7 mouse cellular contexts compared by ENCODE assay signal in genomic region chr7:70355691-70356568, GRCm38 (mm10). TPM values are rescaled to one million over a fixed set of nuclear protein-coding genes. Genes with fewer than 3 reads are reported as not detected.
DNase-seq lines count a peak whose midpoint lies in the region; ATAC-seq and TF ChIP-seq lines count a peak whose summit lies in the region.

No protein-coding gene starts in this region.

- no peak; the same call in 1 of the 2 replicates for TF ChIP-seq EP300 in lung, postnatal 0 days (IDR thresholded peaks at IDR 0.05)

- H3K4me1 ChIP-seq in lung, postnatal 0 days (ENCODE audit: insufficient read depth, low read depth, low read length), result peaks cover 7% of the 10 kb centered on the region; the same call in 1 of the 2 replicates
- H3K4me1 ChIP-seq in forebrain, embryonic 15.5 days, result peaks cover 32% of the 10 kb centered on the region
- H3K4me1 ChIP-seq in liver, embryonic 11.5 days (replicated peaks; ENCODE audit: control insufficient read depth, insufficient read depth, low read length), result peaks cover 4% of the 10 kb centered on the region
- peaks cover 7% of the 10 kb centered on the region; the same call in 1 of the 2 replicates for H3K4me1 ChIP-seq in stomach, embryonic 16.5 days (ENCODE audit: control insufficient read depth, insufficient read depth, low read length)

- peak overlapping the region; percentile 98 for H3K9ac ChIP-seq in lung, postnatal 0 days (replicated peaks; ENCODE audit: low read depth)
- peak overlapping the region; percentile 62 for H3K9ac ChIP-seq in forebrain, embryonic 15.5 days (replicated peaks)
- peak overlapping the region; percentile 90 for H3K9ac ChIP-seq in liver, embryonic 11.5 days (ENCODE audit: low read depth, low read length)
- peak overlapping the region; percentile 98 for H3K9ac ChIP-seq in stomach, embryonic 16.5 days (ENCODE audit: low read length)

- H3K36me3 ChIP-seq in lung, postnatal 0 days (ENCODE audit: insufficient read depth, low read length), result 0 out of 2 replicates have a peak, but pooled peaks cover 5% of the 10 kb centered on the region
- H3K36me3 ChIP-seq in forebrain, embryonic 15.5 days, result no peaks in the 10 kb centered on the region
- no peaks in the 10 kb centered on the region for H3K36me3 ChIP-seq in liver, embryonic 11.5 days (ENCODE audit: control insufficient read depth, insufficient read depth, low read length)
- H3K36me3 ChIP-seq in stomach, embryonic 16.5 days (ENCODE audit: control insufficient read depth, insufficient read depth, low read length), result no peaks in the 10 kb centered on the region

- peak; percentile 22 for DNase-seq in lung, postnatal 0 days (ENCODE audit: low spot score)
- DNase-seq in lung, adult 18-20 months, result no peak
- DNase-seq in liver, embryonic 11.5 days (ENCODE audit: low spot score), result no peak
- no peak for DNase-seq in layer of hippocampus, postnatal 36 days
- DNase-seq in c-Kit-positive CD71-positive TER-119-positive erythroid progenitor cells, embryonic 14.5 days (ENCODE audit: low spot score), result no peak

- peak overlapping the region; percentile 58 for H3K27ac ChIP-seq in lung, postnatal 0 days (ENCODE audit: low read length)
- peak overlapping the region; percentile 52 for H3K27ac ChIP-seq in forebrain, embryonic 15.5 days (replicated peaks)
- peak overlapping the region; percentile 99 for H3K27ac ChIP-seq in liver, embryonic 11.5 days (ENCODE audit: low read depth, low read length)
- H3K27ac ChIP-seq in stomach, embryonic 16.5 days (ENCODE audit: low read length), result peak overlapping the region; percentile 99

- no peak for ATAC-seq in lung, postnatal 0 days
- ATAC-seq in forebrain, embryonic 15.5 days (replicated peaks), result no peak
- ATAC-seq in liver, embryonic 11.5 days (replicated peaks; ENCODE audit: low FRiP score), result no peak
- ATAC-seq in stomach, embryonic 16.5 days (ENCODE audit: insufficient read depth, low FRiP score), result no peak

- no peaks in the 10 kb centered on the region for H3K9me3 ChIP-seq in lung, postnatal 0 days (ENCODE audit: low read length)
- H3K9me3 ChIP-seq in forebrain, embryonic 15.5 days, result no peaks in the 10 kb centered on the region
- no peaks in the 10 kb centered on the region for H3K9me3 ChIP-seq in liver, embryonic 11.5 days (ENCODE audit: control insufficient read depth, low read length)
- H3K9me3 ChIP-seq in stomach, embryonic 16.5 days (replicated peaks; ENCODE audit: control insufficient read depth, low read length), result no peaks in the 10 kb centered on the region

- no peaks in the 10 kb centered on the region for H3K27me3 ChIP-seq in lung, postnatal 0 days (replicated peaks; ENCODE audit: insufficient read depth, low read length)
- peaks cover 48% of the 10 kb centered on the region for H3K27me3 ChIP-seq in forebrain, embryonic 15.5 days
- H3K27me3 ChIP-seq in liver, embryonic 11.5 days (replicated peaks; ENCODE audit: control insufficient read depth, insufficient read depth, low read length), result peaks cover 58% of the 10 kb centered on the region
- H3K27me3 ChIP-seq in stomach, embryonic 16.5 days (ENCODE audit: control insufficient read depth, insufficient read depth, low read length), result no peaks in the 10 kb centered on the region

- H3K4me3 ChIP-seq in lung, postnatal 0 days (ENCODE audit: low read depth, low read length), result peak overlapping the region; percentile 88
- H3K4me3 ChIP-seq in forebrain, embryonic 15.5 days, result peak overlapping the region; percentile 55
- H3K4me3 ChIP-seq in liver, embryonic 11.5 days (ENCODE audit: low read depth, low read length), result peak overlapping the region; percentile 71
- peak overlapping the region; percentile 81 for H3K4me3 ChIP-seq in stomach, embryonic 16.5 days (replicated peaks; ENCODE audit: low read length)

- 11% methylated on average over 5 of the region's 5 CpGs for WGBS in lung, postnatal 0 days
- 29% methylated on average over 5 of the region's 5 CpGs for WGBS in forebrain, embryonic 15.5 days
- WGBS in liver, embryonic 11.5 days, result 12% methylated on average over 5 of the region's 5 CpGs
- 19% methylated on average over 5 of the region's 5 CpGs for WGBS in stomach, embryonic 16.5 days

- H3K4me2 ChIP-seq in lung, postnatal 0 days (replicated peaks; ENCODE audit: low read depth, low read length), result peak overlapping the region; percentile 89
- peak overlapping the region; percentile 82 for H3K4me2 ChIP-seq in forebrain, embryonic 15.5 days (replicated peaks)
- H3K4me2 ChIP-seq in liver, embryonic 11.5 days, result peak overlapping the region; percentile 68
- peak overlapping the region; percentile 84 for H3K4me2 ChIP-seq in stomach, embryonic 16.5 days (ENCODE audit: low read depth, low read length)

- TF ChIP-seq CTCF in lung, postnatal 0 days (IDR thresholded peaks at IDR 0.05), result no peak

RNA-seq across cellular contexts. Expression of gene Nr2f2, which starts 10.6 kb away (rescaled TPM):
- 72.7 and 89.1 TPM in 2 replicates for polyA plus RNA-seq in lung, postnatal 0 days (2015; fragmentation: Nextera tagmentation; extraction: Ambion mirVana)
- 76.2 and 95.0 TPM in 2 replicates for polyA plus RNA-seq in forebrain, embryonic 15.5 days (2015; fragmentation: Nextera tagmentation; extraction: Ambion mirVana)
- 49.6 and 49.7 TPM in 2 replicates for polyA plus RNA-seq in liver, embryonic 11.5 days (2014; fragmentation: Nextera tagmentation; extraction: Ambion mirVana)
- polyA plus RNA-seq in stomach, embryonic 16.5 days (2015; fragmentation: Nextera tagmentation; extraction: Ambion mirVana), result 52.5 and 64.6 TPM in 2 replicates
- 10 to 100 TPM; 41.7 to 50.4 TPM for total RNA-seq in layer of hippocampus, postnatal 36 days (2021)
